Mouse (Mus musculus): ENCODE measurements around the gene Rabggta. TPM values are rescaled to one million over a fixed set of nuclear protein-coding genes. Genes with fewer than 3 reads are reported as not detected.
A peak's percentile ranks its signal among the peaks of the same experiment; 100 is the strongest.

The Rabggta gene
- total RNA-seq (2021) = 10 to 100 TPM; 17.2 to 25.1 TPM
- long read RNA-seq, experiment 1, transcript Rabggta-202 (17 exons, 1,886 nt) = major isoform, 19 of 38 reads
- long read RNA-seq, experiment 1, partial matches to known transcripts = 11 of 38 reads
- long read RNA-seq, experiment 1, other reads (novel, unspliced or antisense) = 5 of 38 reads
- long read RNA-seq, experiment 2, transcript Rabggta-202 (17 exons, 1,886 nt) = major isoform, 8 of 12 reads
- long read RNA-seq, experiment 2, partial matches to known transcripts = 0 of 12 reads
- long read RNA-seq, experiment 2, other reads (novel, unspliced or antisense) = 4 of 12 reads

DNA sequence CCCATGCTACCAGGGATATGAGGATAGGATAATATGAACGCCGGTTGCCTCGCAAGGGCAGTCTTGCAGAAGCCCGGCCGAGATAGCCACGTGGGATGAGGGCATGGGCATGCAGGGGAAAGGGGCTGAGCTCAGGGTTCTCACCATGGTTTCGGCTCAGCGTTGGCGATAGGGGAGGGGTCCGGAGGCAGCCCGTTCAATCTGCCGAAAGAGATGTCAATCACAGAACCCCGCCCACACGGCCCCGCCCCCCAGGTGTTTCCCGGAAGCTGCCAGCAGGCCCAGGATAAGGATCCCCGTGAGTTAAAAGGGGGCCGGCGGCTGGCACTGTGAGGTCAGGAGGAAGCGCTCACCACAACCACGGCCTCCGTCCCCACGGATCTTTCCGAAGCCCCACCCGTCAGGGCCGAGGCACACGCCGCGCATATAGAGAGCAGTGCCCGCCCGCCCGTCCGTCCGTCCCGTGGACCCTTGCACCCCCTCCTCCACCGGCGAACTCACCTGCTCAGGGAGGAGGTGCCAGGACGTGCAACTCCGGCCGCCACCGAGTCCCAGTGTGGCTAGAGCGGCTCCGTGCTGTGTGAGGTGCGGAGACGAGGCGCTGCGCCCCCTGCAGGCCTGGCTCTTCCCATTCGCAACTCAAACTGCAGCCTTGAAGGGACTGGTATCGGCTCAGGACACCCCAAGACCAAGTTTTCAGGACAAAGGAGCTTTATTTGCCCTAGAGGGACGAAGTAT lies at the start of gene Rabggta:
Gene Rabggta, minus strand, starts transcription at position 564 of the 738 bp plus-strand sequence.
- DNase-seq = peak; percentile 94 to 97

DNA sequence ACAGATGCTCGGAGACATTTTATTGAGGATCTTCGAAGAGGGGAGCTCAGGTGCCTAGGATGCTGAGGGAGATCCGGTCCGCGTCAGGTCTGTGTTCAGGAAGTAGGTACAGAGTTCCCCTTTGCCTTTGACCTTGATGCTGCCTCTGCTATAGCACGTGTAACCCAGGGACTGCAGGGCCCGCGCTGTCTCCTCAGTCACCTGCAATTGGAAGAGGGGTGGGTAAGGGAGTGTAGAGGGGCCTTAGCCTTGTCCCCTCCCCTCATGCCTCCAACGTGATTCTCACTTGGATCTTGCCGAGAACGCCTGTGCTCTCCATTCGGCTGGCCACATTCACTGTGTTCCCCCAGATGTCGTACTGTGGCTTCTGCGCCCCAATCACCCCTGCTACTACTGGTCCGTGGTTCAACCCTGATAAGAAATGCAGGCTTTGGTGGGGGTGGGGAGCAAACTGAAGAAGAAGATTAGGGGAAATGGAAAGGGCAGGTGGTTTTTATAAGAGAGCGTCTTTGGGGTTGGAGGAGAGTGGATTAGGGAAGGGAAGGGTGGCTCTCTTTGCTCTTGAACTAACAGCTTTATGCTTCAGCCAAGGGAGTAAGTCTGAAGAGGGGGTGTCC lies 47.1 kb upstream of the Rabggta start:
- DNase-seq = no peak

DNA sequence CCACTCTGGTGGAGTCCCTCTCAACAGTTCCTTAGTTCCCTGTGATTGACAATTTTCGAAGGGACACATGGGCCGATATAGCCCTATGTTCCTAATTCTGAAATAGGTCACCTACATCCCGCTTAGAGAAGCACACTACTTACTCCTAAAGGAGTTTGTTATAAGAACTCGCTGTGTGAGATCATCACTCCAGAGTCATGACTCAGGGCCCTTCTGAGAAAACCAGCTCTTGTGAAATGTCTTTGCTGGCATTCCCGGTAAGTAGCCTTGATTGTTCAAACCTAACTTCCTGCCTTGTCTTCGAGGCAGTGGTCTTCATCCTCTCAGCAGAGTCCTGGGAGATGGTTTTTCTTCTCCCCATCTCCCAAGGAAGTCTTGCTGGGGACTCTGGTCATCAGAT lies 46.5 kb upstream of the Rabggta start:
- peak in 1 of 2 experiments; percentile 26 for DNase-seq

DNA sequence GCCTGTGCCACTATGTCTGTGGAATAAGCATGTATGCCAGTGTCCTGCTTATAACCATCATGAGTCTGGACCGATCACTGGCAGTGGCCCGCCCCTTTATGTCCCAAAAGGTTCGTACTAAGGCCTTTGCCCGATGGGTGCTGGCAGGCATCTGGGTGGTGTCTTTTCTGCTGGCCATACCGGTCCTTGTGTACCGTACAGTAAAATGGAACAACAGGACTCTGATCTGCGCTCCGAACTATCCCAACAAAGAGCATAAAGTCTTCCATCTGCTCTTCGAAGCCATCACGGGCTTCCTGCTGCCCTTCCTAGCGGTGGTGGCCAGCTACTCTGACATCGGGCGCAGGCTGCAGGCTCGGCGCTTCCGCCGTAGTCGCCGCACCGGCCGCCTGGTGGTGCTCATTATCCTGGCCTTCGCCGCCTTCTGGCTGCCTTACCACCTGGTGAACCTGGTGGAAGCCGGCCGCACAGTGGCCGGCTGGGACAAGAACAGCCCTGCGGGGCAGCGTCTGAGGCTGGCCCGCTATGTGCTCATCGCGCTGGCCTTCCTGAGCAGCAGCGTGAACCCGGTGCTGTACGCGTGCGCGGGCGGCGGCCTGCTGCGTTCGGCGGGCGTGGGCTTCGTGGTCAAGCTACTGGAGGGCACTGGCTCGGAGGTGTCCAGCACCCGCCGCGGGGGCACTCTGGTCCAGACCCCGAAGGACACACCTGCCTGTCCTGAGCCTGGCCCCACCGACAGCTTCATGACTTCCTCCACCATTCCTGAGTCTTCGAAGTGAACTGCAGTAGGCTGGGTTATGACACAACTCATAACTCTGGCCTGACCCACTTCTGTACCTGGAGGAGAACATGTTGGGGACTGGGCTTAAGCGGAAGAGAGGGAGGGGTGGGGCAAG lies 45.7 kb upstream of the Rabggta start:
- peak; percentile 64 to 76 for DNase-seq

DNA sequence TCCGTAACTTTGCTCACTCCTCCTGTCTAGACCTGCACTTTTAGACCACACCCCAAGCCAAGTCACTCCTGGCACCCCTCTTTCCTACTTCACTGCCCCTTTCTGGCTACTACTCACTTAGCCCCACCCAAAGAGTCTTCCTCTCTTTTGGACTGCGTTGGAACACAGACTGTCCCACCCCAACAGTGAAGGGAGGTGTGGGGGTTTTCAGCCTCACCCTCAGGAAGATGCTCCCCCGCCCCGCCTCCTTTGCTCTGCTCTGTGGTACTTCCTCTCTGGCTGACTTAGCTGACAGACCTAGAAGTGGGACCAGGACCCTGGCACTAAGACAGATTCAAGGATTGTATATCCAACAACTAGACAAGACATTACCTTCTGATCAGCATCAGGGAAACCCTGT lies 43.6 kb upstream of the Rabggta start, which contains the start of gene Ltb4r1:
Gene Ltb4r1, plus strand, starts transcription at position 267 of the 400 bp plus-strand sequence.
- no peak for DNase-seq

DNA sequence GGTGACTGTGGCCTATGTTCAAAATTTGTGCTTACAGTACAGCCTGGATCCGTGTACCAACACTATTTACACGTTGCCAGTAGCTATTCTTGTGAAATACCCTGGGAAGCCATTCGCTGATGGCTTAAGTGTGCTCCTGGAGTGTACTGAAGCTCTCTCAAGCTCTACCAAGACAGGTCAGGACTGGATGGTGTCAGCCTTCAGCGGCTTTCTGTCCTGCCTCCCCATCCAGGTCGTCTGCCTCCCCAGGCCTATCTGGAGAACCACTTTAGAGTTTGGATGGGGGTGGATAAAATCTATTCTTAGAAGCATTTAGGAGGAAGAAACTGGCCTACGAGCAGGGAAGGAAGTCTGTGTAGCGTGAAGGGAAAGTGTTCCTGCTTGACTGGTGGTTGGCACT lies 41.1 kb upstream of the Rabggta start:
- DNase-seq = no peak

DNA sequence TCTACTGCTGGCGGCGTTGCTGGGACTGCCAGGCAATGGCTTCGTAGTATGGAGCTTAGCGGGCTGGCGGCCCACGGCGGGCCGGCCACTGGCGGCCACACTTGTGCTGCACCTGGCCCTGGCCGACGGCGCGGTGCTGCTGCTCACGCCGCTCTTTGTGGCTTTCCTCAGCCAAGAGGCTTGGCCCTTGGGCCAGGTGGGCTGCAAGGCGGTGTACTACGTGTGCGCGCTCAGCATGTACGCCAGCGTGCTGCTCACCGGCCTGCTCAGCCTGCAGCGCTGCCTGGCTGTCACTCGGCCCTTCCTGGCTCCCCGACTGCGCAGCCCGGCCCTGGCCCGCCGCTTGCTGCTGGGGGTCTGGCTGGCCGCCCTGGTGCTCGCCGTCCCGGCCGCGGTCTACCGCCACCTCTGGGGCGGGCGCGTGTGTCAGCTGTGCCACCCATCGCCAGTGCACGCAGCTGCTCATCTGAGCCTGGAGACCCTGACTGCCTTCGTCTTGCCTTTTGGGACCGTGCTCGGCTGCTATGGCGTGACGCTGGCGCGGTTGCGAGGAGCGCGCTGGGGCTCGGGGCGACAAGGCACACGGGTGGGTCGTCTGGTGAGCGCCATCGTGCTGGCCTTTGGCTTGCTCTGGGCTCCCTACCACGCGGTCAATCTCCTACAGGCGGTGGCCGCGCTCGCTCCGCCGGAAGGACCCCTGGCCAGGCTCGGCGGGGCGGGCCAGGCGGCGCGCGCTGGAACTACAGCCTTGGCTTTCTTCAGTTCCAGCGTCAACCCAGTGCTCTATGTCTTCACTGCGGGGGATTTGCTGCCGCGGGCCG lies 40.1 kb upstream of the Rabggta start:
- DNase-seq = peak; percentile 58 to 65

DNA sequence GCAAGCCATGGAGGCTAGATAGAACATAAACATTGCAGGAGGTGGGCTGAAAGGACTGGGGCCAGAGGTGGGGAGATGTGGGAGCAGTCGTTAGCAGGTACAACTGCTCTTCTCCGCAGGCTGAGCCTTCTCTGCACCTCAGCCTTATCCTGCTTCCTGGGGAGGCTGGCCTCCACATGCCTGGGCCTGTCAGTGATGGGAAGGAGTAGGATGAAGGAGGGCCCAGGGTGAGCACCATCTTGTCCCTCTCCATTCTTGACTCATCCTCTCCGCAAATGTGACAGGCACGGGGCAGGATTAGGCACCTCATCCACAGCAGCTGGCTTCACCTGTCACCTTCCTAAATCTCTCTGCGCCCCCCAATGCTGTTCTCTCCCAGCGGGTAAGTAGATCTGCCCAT lies 39.1 kb upstream of the Rabggta start, which contains the start of gene Ltb4r2:
Gene Ltb4r2, plus strand, starts transcription at position 266 of the 400 bp plus-strand sequence.
- DNase-seq = no peak

DNA sequence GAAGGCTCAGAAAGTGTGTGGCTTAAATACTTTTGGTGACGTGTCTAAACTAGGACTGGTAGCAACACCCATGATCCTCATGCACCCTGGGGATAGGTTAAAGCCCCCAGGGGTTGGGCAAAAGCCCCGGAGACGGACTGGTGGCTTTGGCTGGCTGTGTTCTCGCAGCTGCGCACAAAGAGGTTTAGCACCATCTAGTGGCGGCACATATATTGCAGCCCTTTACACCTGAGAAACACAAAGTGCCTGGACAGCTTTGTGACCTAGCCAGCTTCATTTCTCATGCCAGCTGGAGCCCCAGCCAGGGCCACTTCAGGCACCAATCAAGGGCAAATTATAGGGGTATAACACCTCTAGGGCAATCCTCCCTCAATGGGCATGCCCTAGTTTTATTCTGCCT lies 38.1 kb upstream of the Rabggta start:
- peak; percentile 85 for DNase-seq

DNA sequence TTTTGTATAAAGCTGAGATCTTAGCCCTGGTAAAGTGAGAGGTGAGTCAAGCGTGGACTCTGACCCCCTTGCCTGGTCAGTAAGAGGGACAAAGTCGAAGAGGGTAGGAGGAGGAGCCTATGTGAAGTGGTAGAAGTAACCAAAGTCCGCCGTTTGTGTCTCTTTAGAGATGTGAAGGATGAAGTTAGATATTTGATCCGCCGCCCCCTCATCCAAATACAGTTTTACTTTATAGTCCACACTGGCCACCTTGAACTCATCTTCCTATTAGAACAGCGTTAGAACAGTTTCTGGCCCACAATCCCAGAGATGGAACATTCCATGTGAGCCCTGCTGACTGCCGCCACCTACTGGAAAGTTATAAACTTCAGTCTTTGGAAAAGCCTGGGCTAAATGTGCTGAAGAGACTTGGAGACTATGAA lies 36.3 kb upstream of the Rabggta start, which contains the start of gene Cideb:
Gene Cideb, minus strand, starts transcription at position 96 of the 422 bp plus-strand sequence.
- DNase-seq = peak; percentile 43 to 65

DNA sequence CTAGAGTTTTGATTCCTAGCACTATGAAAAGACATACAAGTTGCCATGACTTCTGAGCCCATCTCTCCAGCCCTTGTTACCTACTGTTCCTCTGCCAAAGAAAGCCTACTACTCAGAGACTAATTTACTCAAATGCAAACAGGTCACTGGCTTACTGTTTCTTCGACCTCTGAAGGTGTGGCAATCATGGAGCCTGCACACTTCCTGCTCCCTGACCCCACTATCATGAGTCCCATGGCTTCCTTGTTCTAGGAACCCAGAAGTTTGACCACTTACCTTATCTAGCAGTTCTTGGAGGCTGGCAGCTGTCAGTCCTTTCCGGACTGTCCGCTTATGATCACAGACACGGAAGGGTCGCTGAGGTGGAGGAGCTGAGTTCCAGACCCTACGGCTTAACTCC lies 35.5 kb upstream of the Rabggta start:
- no peak for DNase-seq

DNA sequence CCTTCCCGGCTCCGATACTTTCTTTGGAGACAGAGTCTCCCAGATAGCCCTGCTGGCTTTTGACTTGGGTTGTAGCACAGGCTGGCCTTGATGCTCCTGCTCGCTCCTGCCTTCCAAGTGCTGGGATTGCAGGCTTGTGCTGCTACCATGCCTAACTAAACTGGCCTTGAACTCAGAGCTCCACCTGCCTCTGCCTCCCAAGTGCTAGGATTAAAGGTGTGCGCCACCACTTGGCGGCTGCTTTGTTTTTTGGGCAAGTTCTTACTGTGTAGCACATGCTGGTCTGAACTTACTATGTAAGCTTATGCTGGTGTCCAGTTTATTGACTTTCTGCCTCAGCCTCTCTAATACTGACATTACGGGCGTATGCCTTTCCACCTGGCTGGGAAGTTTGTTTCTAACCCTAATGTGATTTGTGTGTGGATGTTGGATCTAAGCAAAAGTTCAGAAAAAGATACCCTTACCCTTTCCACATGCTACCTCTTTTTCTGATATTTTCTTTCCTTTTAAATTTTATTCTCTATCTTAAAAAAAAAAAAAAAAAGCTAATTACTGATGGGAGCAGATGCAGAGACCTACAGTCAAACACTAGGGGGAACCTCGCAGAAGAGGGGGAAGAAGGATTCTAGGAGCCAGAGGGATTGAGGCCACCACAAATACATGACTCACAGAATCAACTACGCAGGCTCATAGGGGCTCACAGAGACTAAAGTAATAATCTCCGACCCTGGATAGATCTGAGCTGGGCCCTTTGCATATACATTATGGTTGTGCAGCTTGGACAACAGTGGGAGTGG lies 25.2 kb upstream of the Rabggta start:
- DNase-seq = no peak

DNA sequence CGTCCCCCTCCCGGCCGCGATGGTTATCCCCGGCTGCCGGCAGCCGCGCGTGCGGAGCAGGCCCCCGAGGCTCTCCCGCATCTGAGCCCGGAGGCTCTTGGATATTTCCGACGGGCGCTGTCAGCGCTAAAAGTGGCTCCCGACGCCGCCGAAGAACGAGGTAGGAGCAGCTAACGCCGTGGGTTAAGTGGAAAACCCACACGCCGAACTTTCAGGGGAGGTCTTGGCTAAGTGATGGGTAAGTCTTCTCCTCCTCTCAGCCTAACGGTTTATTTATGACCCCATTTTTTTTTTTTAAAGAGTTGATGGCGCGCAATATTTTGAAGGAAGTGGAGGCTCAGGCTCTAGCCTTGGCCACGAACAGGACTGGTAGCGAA lies 23.8 kb upstream of the Rabggta start:
- no peak for DNase-seq

DNA sequence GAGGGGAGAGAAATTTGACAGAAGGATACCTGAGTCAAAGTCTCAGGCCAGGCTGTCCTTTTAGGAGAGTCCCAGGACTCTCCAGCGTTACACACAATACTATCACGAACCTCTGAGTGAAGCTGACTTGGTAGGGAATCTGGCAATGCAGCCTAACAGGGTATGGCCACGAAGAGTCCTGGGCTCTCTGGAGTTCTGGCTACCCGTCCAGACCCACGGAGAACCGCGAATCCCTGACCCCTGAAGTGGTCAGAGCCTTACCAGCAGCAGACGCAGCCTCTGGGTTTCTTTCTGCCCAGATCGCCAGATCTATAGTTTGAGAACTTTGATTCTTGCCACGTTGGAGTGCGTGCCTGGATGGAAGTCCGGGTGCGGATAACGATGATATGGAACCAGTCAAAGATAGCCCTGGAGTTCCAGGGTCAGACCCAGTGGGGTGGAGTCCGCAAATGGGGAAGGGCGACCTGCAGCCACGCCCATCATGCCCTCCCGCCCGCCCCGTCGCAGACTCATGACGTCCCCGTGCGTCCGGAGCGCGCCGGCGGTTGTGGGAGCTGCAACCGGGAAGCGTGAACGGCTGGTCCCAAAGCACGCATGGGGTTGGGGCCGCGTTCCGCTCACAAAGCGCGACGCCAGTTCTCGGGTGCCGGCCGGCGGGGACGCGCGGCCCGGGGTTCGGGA lies 23.3 kb upstream of the Rabggta start, which contains the start of the genes Dhrs1 and Nop9:
Gene Dhrs1, minus strand, starts transcription at position 511 of the 681 bp plus-strand sequence.
Gene Nop9, plus strand, starts transcription at position 514 of the 681 bp plus-strand sequence.
- peak; percentile 92 to 93 for DNase-seq

DNA sequence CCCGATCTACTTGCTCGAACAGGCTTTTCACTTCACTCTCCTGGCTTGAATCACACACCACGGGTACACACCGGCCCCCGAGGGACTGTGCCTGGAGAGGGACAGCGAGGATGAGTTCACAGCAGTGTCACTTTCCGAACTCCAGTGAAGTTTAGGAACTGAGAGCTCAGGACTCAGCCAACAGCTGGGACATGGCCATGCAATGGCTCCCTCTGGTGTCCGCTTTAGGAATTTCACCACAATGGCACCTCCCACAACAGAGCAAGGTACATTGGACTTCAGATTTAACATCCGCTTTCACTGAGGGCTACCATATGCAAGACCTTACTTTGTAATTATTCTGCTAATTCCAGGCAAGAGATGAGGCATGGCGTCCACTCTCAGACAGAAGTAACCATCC lies 21.6 kb upstream of the Rabggta start:
- peak; percentile 87 to 90 for DNase-seq

DNA sequence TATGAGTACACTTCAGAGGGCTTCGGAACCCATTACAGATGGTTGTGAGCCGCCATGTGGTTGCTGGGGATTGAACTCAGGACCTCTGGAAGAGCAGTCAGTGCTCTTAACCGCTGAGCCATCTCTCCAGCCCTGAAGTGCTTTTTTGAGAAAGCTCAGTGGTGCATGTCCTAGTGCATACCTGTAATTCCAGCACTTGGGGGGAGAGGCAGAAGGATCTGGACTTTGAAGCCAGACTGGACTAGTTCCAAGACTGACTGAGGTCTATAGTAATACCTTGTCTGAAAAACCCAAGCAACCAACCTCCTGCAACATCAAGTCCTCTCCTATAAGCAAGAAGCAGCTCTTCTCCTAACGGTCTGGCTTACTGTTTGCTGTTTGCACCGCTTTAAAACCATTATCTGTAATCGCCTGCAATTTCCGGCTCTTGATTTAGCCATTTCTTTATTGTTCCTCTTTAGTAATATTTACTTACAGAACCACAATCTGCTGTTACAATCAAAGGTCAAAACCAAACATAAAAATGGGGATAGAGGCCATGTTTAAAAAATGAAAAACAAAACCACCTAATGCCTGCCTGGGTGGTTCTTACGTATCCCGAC lies 15.1 kb upstream of the Rabggta start:
- no peak for DNase-seq

DNA sequence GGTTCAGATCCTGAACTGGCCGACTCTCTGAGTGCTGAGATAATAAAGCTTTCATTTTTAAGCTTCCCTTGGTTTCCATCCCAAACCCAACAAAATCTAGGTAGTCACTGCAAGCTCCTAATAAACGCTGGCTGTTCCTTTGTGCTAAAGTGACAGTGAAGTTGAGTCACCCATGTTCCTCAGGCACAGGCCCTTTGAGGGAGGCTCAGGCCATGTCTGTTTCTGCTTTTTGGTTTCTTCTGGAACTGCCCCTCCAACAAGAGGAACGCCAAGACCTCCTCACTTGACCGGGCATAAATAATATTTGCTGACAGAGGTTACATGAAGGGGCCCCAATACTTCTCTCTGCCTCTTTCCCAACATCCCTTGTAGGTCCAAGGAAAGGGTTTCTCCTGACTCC lies 13.7 kb upstream of the Rabggta start:
- no peak for DNase-seq

DNA sequence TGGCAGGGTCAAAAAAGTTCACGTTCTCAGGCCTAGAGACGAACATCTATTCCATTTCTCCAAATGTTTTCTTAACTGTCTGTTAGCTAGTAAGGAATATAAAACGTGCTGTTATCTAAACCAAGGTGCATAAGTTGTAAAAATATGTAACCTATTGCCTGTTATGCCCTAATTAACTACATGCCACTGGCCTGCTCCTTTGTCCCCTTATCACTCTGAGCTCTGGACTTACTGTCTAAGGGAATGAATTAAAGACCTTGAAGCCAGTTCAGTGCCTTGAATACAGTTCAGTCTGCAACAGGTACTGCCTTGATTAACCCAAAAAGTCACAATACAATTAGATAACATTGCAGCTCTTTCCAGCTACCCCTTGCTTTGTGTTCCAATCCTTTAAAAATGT lies 13.3 kb upstream of the Rabggta start:
- no peak for DNase-seq

DNA sequence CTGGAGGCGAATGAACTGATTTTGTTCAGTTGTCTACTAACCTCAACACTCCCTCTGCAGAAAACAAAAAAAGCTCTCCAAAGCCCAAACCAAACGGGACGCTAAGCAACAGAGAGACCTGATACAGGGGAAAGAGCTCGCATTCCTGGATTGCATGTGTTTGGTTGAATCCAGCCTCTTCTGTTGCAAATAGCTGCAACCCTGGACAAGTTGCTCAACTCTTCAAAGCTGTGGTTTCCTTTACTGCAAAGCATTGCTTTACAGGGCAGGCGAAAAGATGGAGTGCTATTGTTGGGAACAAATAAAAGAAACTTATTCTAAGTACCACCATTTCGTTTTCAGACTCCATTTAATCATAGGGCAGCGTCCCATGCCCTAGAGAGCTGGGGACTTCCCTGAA lies 12.8 kb upstream of the Rabggta start:
- no peak for DNase-seq

Data from adrenal gland, postnatal 36 days (tissue).